Comparison of ENCODE assay signal across 29 mouse cellular contexts in the genomic region with DNA sequence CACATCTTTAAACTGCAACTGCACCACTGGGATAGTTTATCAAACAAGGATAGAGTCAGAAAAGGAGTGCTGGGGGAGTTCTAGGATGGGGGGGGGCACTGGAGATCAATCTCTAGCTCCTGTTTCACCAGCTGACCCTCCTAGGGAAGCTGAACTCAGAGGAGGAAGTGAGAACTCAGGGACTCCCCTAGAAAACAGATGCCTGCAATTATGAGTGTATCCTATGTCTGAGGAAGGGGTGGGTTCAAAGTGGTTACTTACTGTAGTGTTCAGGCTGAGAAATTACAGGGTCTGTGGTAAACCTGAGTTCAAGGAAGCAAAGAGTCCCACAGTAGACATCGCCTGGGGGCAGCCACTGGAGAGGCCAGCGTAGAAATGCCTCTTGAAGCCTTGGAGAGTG. TPM values are rescaled to one million over a fixed set of nuclear protein-coding genes. Genes with fewer than 3 reads are reported as not detected.
DNase-seq lines count a peak whose midpoint lies in the region; ATAC-seq lines count a peak whose summit lies in the region.
"Had no signal": no experiment of that assay in that cellular context is flagged by ENCODE, and none has a peak within 500 bp of the region (broad histone marks: within the 10 kb centered on the region; RNA-seq: fewer than 3 reads in every experiment).

No protein-coding gene starts in this region.

- H3K27ac ChIP-seq in kidney, embryonic 15.5 days: peak overlapping the region; percentile 48; the same call in 1 of the 2 replicates
- H3K27ac ChIP-seq in neural tube, embryonic 13.5 days (replicated peaks): peak overlapping the region; percentile 55; the same call in 1 of the 2 replicates
- no peak overlapping the region for H3K27ac ChIP-seq in neural tube, embryonic 15.5 days (replicated peaks)
- H3K27ac ChIP-seq: embryonic facial prominence, embryonic 10.5 days; embryonic facial prominence, embryonic 13.5 days; forebrain, embryonic 12.5 days; forebrain, embryonic 15.5 days; heart, embryonic 15.5 days; hindbrain, embryonic 15.5 days; intestine, embryonic 15.5 days had no signal

- H3K27me3 ChIP-seq in kidney, embryonic 15.5 days: peaks cover 2% of the 10 kb centered on the region; the same call in 1 of the 2 replicates
- no peaks in the 10 kb centered on the region for H3K27me3 ChIP-seq in neural tube, embryonic 13.5 days
- H3K27me3 ChIP-seq in neural tube, embryonic 15.5 days (replicated peaks): no peaks in the 10 kb centered on the region

- H3K4me1 ChIP-seq in kidney, embryonic 15.5 days: peaks cover 34% of the 10 kb centered on the region
- H3K4me1 ChIP-seq in neural tube, embryonic 13.5 days (replicated peaks): peaks cover 62% of the 10 kb centered on the region
- peaks cover 42% of the 10 kb centered on the region for H3K4me1 ChIP-seq in neural tube, embryonic 15.5 days
- H3K4me1 ChIP-seq: embryonic facial prominence, embryonic 13.5 days; forebrain, embryonic 12.5 days; forebrain, embryonic 15.5 days; heart, embryonic 15.5 days had no signal

- H3K9ac ChIP-seq in kidney, embryonic 15.5 days: no peak overlapping the region
- no peak overlapping the region for H3K9ac ChIP-seq in neural tube, embryonic 13.5 days
- H3K9ac ChIP-seq in neural tube, embryonic 15.5 days (replicated peaks): no peak overlapping the region
- H3K9ac ChIP-seq: embryonic facial prominence, embryonic 13.5 days; forebrain, embryonic 12.5 days; forebrain, embryonic 15.5 days; heart, embryonic 15.5 days; hindbrain, embryonic 15.5 days; intestine, embryonic 15.5 days had no signal

- peak; percentile 28 for DNase-seq in embryo, embryonic 11 days
- no peak for DNase-seq in embryo, embryonic 10.5 days (ENCODE audit: low spot score)
- no peak for DNase-seq in kidney, postnatal 14 days
- DNase-seq in heart, postnatal 4 days: no peak
- DNase-seq: adrenal gland, adult 2 months; adrenal gland, postnatal 25 days; B cell, adult 2 months; cerebellum, adult 11-12 months; cerebellum, adult 8-10 months; cerebellum, postnatal 10 days; cerebellum, postnatal 36 days; gastrocnemius, postnatal 25 days; heart, adult 11 months; heart, postnatal 10 days; heart, postnatal 36 days had no signal

- no peaks in the 10 kb centered on the region for H3K9me3 ChIP-seq in kidney, embryonic 15.5 days (replicated peaks)
- no peaks in the 10 kb centered on the region for H3K9me3 ChIP-seq in neural tube, embryonic 13.5 days
- no peaks in the 10 kb centered on the region for H3K9me3 ChIP-seq in neural tube, embryonic 15.5 days (replicated peaks)
- H3K9me3 ChIP-seq: embryonic facial prominence, embryonic 10.5 days; embryonic facial prominence, embryonic 13.5 days; forebrain, embryonic 12.5 days; forebrain, embryonic 15.5 days; heart, embryonic 15.5 days; hindbrain, embryonic 15.5 days; intestine, embryonic 15.5 days had no signal

- 67% methylated on average over 2 of the region's 2 CpGs for WGBS in kidney, embryonic 15.5 days
- WGBS in neural tube, embryonic 13.5 days: 74% methylated on average over 2 of the region's 2 CpGs
- 76% methylated on average over 2 of the region's 2 CpGs for WGBS in neural tube, embryonic 15.5 days

- no peaks in the 10 kb centered on the region for H3K36me3 ChIP-seq in kidney, embryonic 15.5 days
- no peaks in the 10 kb centered on the region for H3K36me3 ChIP-seq in neural tube, embryonic 13.5 days
- H3K36me3 ChIP-seq in neural tube, embryonic 15.5 days: no peaks in the 10 kb centered on the region
- H3K36me3 ChIP-seq: embryonic facial prominence, embryonic 10.5 days; embryonic facial prominence, embryonic 13.5 days; forebrain, embryonic 12.5 days; forebrain, embryonic 15.5 days; heart, embryonic 15.5 days; hindbrain, embryonic 15.5 days; intestine, embryonic 15.5 days had no signal

- no peak overlapping the region for H3K4me2 ChIP-seq in kidney, embryonic 15.5 days
- H3K4me2 ChIP-seq in neural tube, embryonic 13.5 days: no peak overlapping the region
- H3K4me2 ChIP-seq in neural tube, embryonic 15.5 days: no peak overlapping the region
- H3K4me2 ChIP-seq: embryonic facial prominence, embryonic 13.5 days; forebrain, embryonic 12.5 days; forebrain, embryonic 15.5 days; heart, embryonic 11.5 days; heart, embryonic 15.5 days; hindbrain, embryonic 15.5 days; intestine, embryonic 15.5 days had no signal

- peak; percentile 49; the same call in 1 of the 2 replicates for ATAC-seq in kidney, embryonic 15.5 days (replicated peaks; ENCODE audit: low FRiP score)
- no peak for ATAC-seq in neural tube, embryonic 13.5 days (ENCODE audit: low read depth)
- no peak for ATAC-seq in neural tube, embryonic 15.5 days (ENCODE audit: low FRiP score)
- 0 out of 2 replicates have a peak, but pooled peaks have one; percentile 20 for ATAC-seq in megakaryocyte progenitor cell, adult 5-6 weeks (replicated peaks; ENCODE audit: poor library complexity)
- ATAC-seq: forebrain, embryonic 15.5 days; intestine, embryonic 15.5 days had no signal

- H3K4me3 ChIP-seq in kidney, embryonic 15.5 days (replicated peaks): no peak overlapping the region
- no peak overlapping the region for H3K4me3 ChIP-seq in neural tube, embryonic 13.5 days
- no peak overlapping the region for H3K4me3 ChIP-seq in neural tube, embryonic 15.5 days (replicated peaks)
- H3K4me3 ChIP-seq: embryonic facial prominence, embryonic 10.5 days; embryonic facial prominence, embryonic 13.5 days; erythroblast, embryonic 14.5 days; forebrain, embryonic 12.5 days; forebrain, embryonic 15.5 days; heart, embryonic 15.5 days; hindbrain, embryonic 15.5 days; intestine, embryonic 15.5 days had no signal

RNA-seq across cellular contexts. Expression of a gene that starts 32.9 kb away (rescaled TPM):
- 7.9 and 10.2 TPM in 2 replicates for polyA plus RNA-seq in kidney, embryonic 15.5 days (2015; fragmentation: Nextera tagmentation; extraction: Ambion mirVana)
- 40.2 and 49.9 TPM in 2 replicates for polyA plus RNA-seq in neural tube, embryonic 13.5 days (2015; fragmentation: Nextera tagmentation; extraction: Ambion mirVana)
- 26.7 and 48.6 TPM in 2 replicates for polyA plus RNA-seq in neural tube, embryonic 15.5 days (2015; fragmentation: Nextera tagmentation; extraction: Ambion mirVana)
- total RNA-seq in megakaryocyte progenitor cell, adult 5-6 weeks (2015): not detected in 2 replicates
- not detected in 2 replicates for total RNA-seq in megakaryocyte progenitor cell, adult 5-6 weeks (2017)
- total RNA-seq in heart, postnatal 4 days (2021): under 1 TPM in 1 of 2 experiments, not detected in 1; 0.14 TPM
- total RNA-seq: heart, adult 8-10 months; heart, postnatal 36 days had no signal
- polyA plus RNA-seq: forebrain, embryonic 12.5 days; forebrain, embryonic 15.5 days had no signal

RNA-seq across cellular contexts. Expression of a gene that starts 53.6 kb away (rescaled TPM):
- 10.9 and 11.0 TPM in 2 replicates for polyA plus RNA-seq in kidney, embryonic 15.5 days (2015; fragmentation: Nextera tagmentation; extraction: Ambion mirVana)
- polyA plus RNA-seq in neural tube, embryonic 13.5 days (2015; fragmentation: Nextera tagmentation; extraction: Ambion mirVana): 46.8 and 51.1 TPM in 2 replicates
- 23.4 and 35.1 TPM in 2 replicates for polyA plus RNA-seq in neural tube, embryonic 15.5 days (2015; fragmentation: Nextera tagmentation; extraction: Ambion mirVana)
- total RNA-seq in megakaryocyte progenitor cell, adult 5-6 weeks (2015): not detected in 2 replicates
- total RNA-seq in megakaryocyte progenitor cell, adult 5-6 weeks (2017): not detected in 2 replicates
- under 1 TPM in 1 of 2 experiments, not detected in 1; 0.16 TPM for total RNA-seq in heart, postnatal 4 days (2021)
- polyA plus RNA-seq: embryonic facial prominence, embryonic 10.5 days; embryonic facial prominence, embryonic 13.5 days; erythroblast, embryonic 14.5 days; forebrain, embryonic 12.5 days; forebrain, embryonic 15.5 days had no signal

Comparison
In these comparisons a context has a peak if more than half of its experiments do, and no peak if none do; other contexts are left out.
1. ATAC-seq: peak in kidney, embryonic 15.5 days (single experiment) and megakaryocyte progenitor cell, adult 5-6 weeks (single experiment); none in neural tube, embryonic 13.5 days (single experiment) and neural tube, embryonic 15.5 days (single experiment).